Mouse (Mus musculus) forebrain, embryonic 14.5 days (tissue): ENCODE results near the gene Clstn3. TPM values are rescaled to one million over a fixed set of nuclear protein-coding genes. Genes with fewer than 3 reads are reported as not detected.
"Not testable (repeated sequence)": the region's sequence is repeated elsewhere in the genome, so short reads cannot be mapped to it uniquely, and the experiment has no call there.

ENCODE experiments used
- ATAC-seq: fragments of 200-750 bp; cut with Nextera tagmentation; 2 replicates; pipeline ENCODE4 v1.8.0; 2017; ENCODE audit warnings: mild to moderate bottlenecking, moderate library complexity
- DNase-seq: peaks from one replicate; pipeline ENCODE4 v3.0.0-alpha.2; 2015; ENCODE audit warnings: low spot score
- H3K27ac ChIP-seq: fragments of 300-500 bp; sonication (generic); 2 replicates; pipeline ENCODE4 v1.5.1; 2014; ENCODE audit warnings: low read depth, mild to moderate bottlenecking, control low read depth, low read length, moderate library complexity
- H3K27me3 ChIP-seq: fragments of 300-500 bp; sonication (generic); replicated peaks from 2 replicates; pipeline ENCODE4 v1.6.1; 2014; ENCODE audit warnings: low read length, control low read depth, mixed read lengths; ENCODE audit not compliant: control insufficient read depth, insufficient read depth
- H3K36me3 ChIP-seq: fragments of 300-500 bp; sonication (generic); 2 replicates; pipeline ENCODE4 v1.6.1; 2014; ENCODE audit warnings: low read length, control low read depth; ENCODE audit not compliant: control insufficient read depth, insufficient read depth
- H3K4me1 ChIP-seq: fragments of 300-500 bp; sonication (generic); 2 replicates; pipeline ENCODE4 v1.6.1; 2014; ENCODE audit warnings: antibody characterized with exemption, low read length, control low read depth; ENCODE audit not compliant: control insufficient read depth, insufficient read depth
- H3K4me2 ChIP-seq: fragments of 300-500 bp; sonication (generic); 2 replicates; pipeline ENCODE4 v1.6.1; 2014; ENCODE audit warnings: mild to moderate bottlenecking, control low read depth, low read length
- H3K4me3 ChIP-seq: fragments of 300-500 bp; sonication (generic); 2 replicates; pipeline ENCODE4 v1.5.1; 2014; ENCODE audit warnings: low read depth, low read length, control low read depth
- H3K9ac ChIP-seq: fragments of 300-500 bp; sonication (generic); 2 replicates; pipeline ENCODE4 v1.6.1; 2014; ENCODE audit warnings: mild to moderate bottlenecking, low read length, control low read depth, moderate library complexity
- H3K9me3 ChIP-seq: fragments of 300-500 bp; sonication (generic); replicated peaks from 2 replicates; pipeline ENCODE4 v1.6.1; 2016; ENCODE audit warnings: low read length, control low read depth, mixed read lengths; ENCODE audit not compliant: control insufficient read depth
- WGBS: fragments of 180-500 bp; shearing (Covaris S2); extraction: QIAGEN DNeasy Blood & Tissue Kit; methylation state at CpG from one replicate; pipeline ENCODE4 v1.1.7; 2014; 5-methylcytosine and 5-hydroxymethylcytosine counted together
- polyA plus RNA-seq: library from polyadenylated mRNA; unstranded; fragments of >200 nt; fragmentation: Nextera tagmentation; extraction: Ambion mirVana; gene quantifications from 2 replicates; pipeline ENCODE4 v1.2.1, GENCODE M21; 2014

Gene Clstn3
- 34.1 and 48.7 TPM in 2 replicates for polyA plus RNA-seq

GRCm38 (mm10) chr6:124464305-124465271 lies at the start of gene Clstn3:
Gene Clstn3, minus strand, starts transcription at chr6:124464794.
- no peaks in the 10 kb centered on the region for H3K9me3 ChIP-seq
- peak within 1 kb of the TSS; percentile 58 for H3K4me2 ChIP-seq
- H3K4me1 ChIP-seq: no peaks in the 10 kb centered on the region; the same call in 1 of the 2 replicates
- WGBS: 5% methylated on average over 27 of the region's 27 CpGs
- H3K27ac ChIP-seq: peak within 1 kb of the TSS; percentile 70; the same call in 1 of the 2 replicates
- peak; percentile 99 for ATAC-seq
- peak within 1 kb of the TSS; percentile 43 for H3K4me3 ChIP-seq
- peak; percentile 97 for DNase-seq
- H3K27me3 ChIP-seq: no peaks in the 10 kb centered on the region
- no peaks in the 10 kb centered on the region for H3K36me3 ChIP-seq
- peak within 1 kb of the TSS; percentile 72 for H3K9ac ChIP-seq

GRCm38 (mm10) chr6:124512355-124512836 lies 47.8 kb upstream of the Clstn3 start, which contains the start of gene C1ra:
Gene C1ra, plus strand, starts transcription at chr6:124512405.
- Histone ChIP-seq H3K27ac (no peak within 1 kb of the TSS), H3K4me1 (no peaks in the 10 kb centered on the region), H3K4me3 (no peak within 1 kb of the TSS), H3K27me3 (no peaks in the 10 kb centered on the region), H3K9me3 (no peaks in the 10 kb centered on the region), H3K4me2 (0 out of 2 replicates have a peak within 1 kb of the TSS, but pooled peaks have one; percentile 20), H3K36me3 (no peaks in the 10 kb centered on the region), H3K9ac (no peak within 1 kb of the TSS)
- 5% methylated on average over 6 of the region's 6 CpGs for WGBS
- DNase-seq (peak; percentile 56), ATAC-seq (no peak)

- H3K27me3 ChIP-seq: no peaks in the 10 kb centered on the region
- H3K9ac ChIP-seq: no peak overlapping the region
- no peak overlapping the region for H3K27ac ChIP-seq
- no peaks in the 10 kb centered on the region for H3K9me3 ChIP-seq
- H3K36me3 ChIP-seq: no peaks in the 10 kb centered on the region
- no peaks in the 10 kb centered on the region for H3K4me1 ChIP-seq
- DNase-seq: no peak
- 75% methylated on average over 6 of the region's 6 CpGs for WGBS
- H3K4me2 ChIP-seq: no peak overlapping the region
- no peak overlapping the region for H3K4me3 ChIP-seq
- ATAC-seq: no peak
Measured at GRCm38 (mm10) chr6:124511936-124512335, 47.3 kb upstream of the Clstn3 start.

GRCm38 (mm10) chr6:124509192-124509591 lies 44.6 kb upstream of the Clstn3 start:
- not testable (repeated sequence) for H3K36me3 ChIP-seq, H3K27me3 ChIP-seq, DNase-seq, H3K4me1 ChIP-seq, H3K9me3 ChIP-seq, H3K27ac ChIP-seq, H3K9ac ChIP-seq, ATAC-seq, H3K4me2 ChIP-seq, H3K4me3 ChIP-seq
- WGBS: 84% methylated on average over 3 of the region's 5 CpGs

GRCm38 (mm10) chr6:124508292-124508691 lies 43.7 kb upstream of the Clstn3 start:
- no peaks in the 10 kb centered on the region for H3K36me3 ChIP-seq
- H3K9me3 ChIP-seq: no peaks in the 10 kb centered on the region
- no peak overlapping the region for H3K4me2 ChIP-seq
- H3K4me1 ChIP-seq: no peaks in the 10 kb centered on the region
- 83% methylated on average over 10 of the region's 10 CpGs for WGBS
- DNase-seq (no peak), ATAC-seq (no peak)
- H3K27me3 ChIP-seq: no peaks in the 10 kb centered on the region
- H3K4me3 ChIP-seq: no peak overlapping the region
- no peak overlapping the region for H3K27ac ChIP-seq
- no peak overlapping the region for H3K9ac ChIP-seq

- Histone ChIP-seq H3K36me3 (no peaks in the 10 kb centered on the region), H3K9ac (no peak overlapping the region), H3K9me3 (no peaks in the 10 kb centered on the region), H3K4me3 (no peak overlapping the region), H3K4me1 (no peaks in the 10 kb centered on the region), H3K4me2 (no peak overlapping the region), H3K27ac (no peak overlapping the region), H3K27me3 (no peaks in the 10 kb centered on the region)
- no peak for ATAC-seq
- no peak for DNase-seq
- WGBS: 85% methylated on average over 6 of the region's 6 CpGs
Measured at GRCm38 (mm10) chr6:124506991-124507390, 42.4 kb upstream of the Clstn3 start.

GRCm38 (mm10) chr6:124505028-124505427 lies 40.4 kb upstream of the Clstn3 start:
- DNase-seq: no peak
- no peak for ATAC-seq
- no peak overlapping the region for H3K4me3 ChIP-seq
- H3K4me2 ChIP-seq: no peak overlapping the region
- no peak overlapping the region for H3K9ac ChIP-seq
- no peaks in the 10 kb centered on the region for H3K9me3 ChIP-seq
- no peaks in the 10 kb centered on the region for H3K27me3 ChIP-seq
- H3K36me3 ChIP-seq: no peaks in the 10 kb centered on the region
- no peak overlapping the region for H3K27ac ChIP-seq
- no peaks in the 10 kb centered on the region for H3K4me1 ChIP-seq
- WGBS: 87% methylated on average over 4 of the region's 4 CpGs

- ATAC-seq (no peak), DNase-seq (no peak)
- Histone ChIP-seq H3K27me3 (no peaks in the 10 kb centered on the region), H3K4me1 (no peaks in the 10 kb centered on the region), H3K36me3 (no peaks in the 10 kb centered on the region), H3K27ac (no peak overlapping the region), H3K4me3 (no peak overlapping the region), H3K9me3 (no peaks in the 10 kb centered on the region), H3K4me2 (no peak overlapping the region), H3K9ac (no peak overlapping the region)
- 87% methylated on average over 5 of the region's 5 CpGs for WGBS
Measured at GRCm38 (mm10) chr6:124502021-124502420, 37.4 kb upstream of the Clstn3 start.

GRCm38 (mm10) chr6:124501473-124501872 lies 36.9 kb upstream of the Clstn3 start:
- WGBS: 77% methylated on average over 4 of the region's 4 CpGs
- H3K4me3 ChIP-seq: no peak overlapping the region
- DNase-seq (no peak), ATAC-seq (no peak)
- no peaks in the 10 kb centered on the region for H3K27me3 ChIP-seq
- H3K4me1 ChIP-seq: no peaks in the 10 kb centered on the region
- H3K27ac ChIP-seq: no peak overlapping the region
- no peaks in the 10 kb centered on the region for H3K9me3 ChIP-seq
- H3K4me2 ChIP-seq: no peak overlapping the region
- no peak overlapping the region for H3K9ac ChIP-seq
- no peaks in the 10 kb centered on the region for H3K36me3 ChIP-seq
